Mouse (Mus musculus) ES-E14 (cell line): ENCODE measurements around the gene Nfe2l1.
"Not testable (repeated sequence)": the region's sequence is repeated elsewhere in the genome, so short reads cannot be mapped to it uniquely, and the experiment has no call there.

Experiments used
- CHD2 ChIP-seq: IDR thresholded peaks from 2 replicates; pipeline ENCODE4 v1.6.1; 2014; ENCODE audit warnings: mild to moderate bottlenecking, low read depth, low read length, inconsistent platforms
- HCFC1 ChIP-seq: IDR thresholded peaks from 2 replicates; pipeline ENCODE4 v1.6.1; 2012; ENCODE audit warnings: low read length, inconsistent platforms, borderline replicate concordance; ENCODE audit not compliant: insufficient read depth
- MAFK ChIP-seq: IDR thresholded peaks from 2 replicates; pipeline ENCODE4 v1.6.1; 2014; ENCODE audit warnings: mild to moderate bottlenecking, low read depth, low read length, inconsistent platforms; ENCODE audit not compliant: insufficient read depth
- ZC3H11A ChIP-seq: IDR thresholded peaks from 2 replicates; pipeline ENCODE4 v1.6.1; 2012; ENCODE audit warnings: low read depth, mild to moderate bottlenecking, inconsistent platforms, low read length, borderline replicate concordance

GRCm38 (mm10) chr11:96811188-96811587, 18.6 kb downstream of the Nfe2l1 start:
- TF ChIP-seq CHD2, ZC3H11A, HCFC1, MAFK: not testable (repeated sequence)
